Mouse (Mus musculus) skeletal muscle tissue, adult 2 months (tissue): ENCODE results near the gene Prrg2.
"Not testable (repeated sequence)": the region's sequence is repeated elsewhere in the genome, so short reads cannot be mapped to it uniquely, and the experiment has no call there.

Experiments
- DNase-seq: peaks from one replicate; pipeline ENCODE4 v3.0.0-alpha.2; 2012; ENCODE audit warnings: low read depth, low spot score

The Prrg2 gene

DNA sequence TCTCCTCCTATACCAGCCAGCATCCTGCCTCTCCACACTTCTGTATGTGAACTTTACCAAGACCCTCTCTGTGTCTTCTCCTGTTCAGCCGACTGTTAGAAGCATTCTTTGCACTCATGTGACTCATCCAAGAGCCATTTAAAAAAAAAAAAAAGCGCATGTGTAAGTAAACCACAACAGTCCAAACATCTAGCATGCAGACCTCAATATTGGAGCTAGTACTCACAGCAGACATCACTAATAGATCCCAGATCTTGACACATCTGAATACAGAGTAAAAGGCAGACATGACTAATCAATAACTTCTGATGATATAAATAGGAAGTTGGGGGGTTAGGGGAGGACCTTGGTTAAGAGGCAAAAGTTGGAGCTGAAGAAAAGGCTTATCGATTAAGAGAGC lies 26.8 kb downstream of the Prrg2 start:
- DNase-seq = no peak

- no peak for DNase-seq
Measured at GRCm38 (mm10) chr7:45033722-45034359, 28.6 kb downstream of the Prrg2 start.

DNA sequence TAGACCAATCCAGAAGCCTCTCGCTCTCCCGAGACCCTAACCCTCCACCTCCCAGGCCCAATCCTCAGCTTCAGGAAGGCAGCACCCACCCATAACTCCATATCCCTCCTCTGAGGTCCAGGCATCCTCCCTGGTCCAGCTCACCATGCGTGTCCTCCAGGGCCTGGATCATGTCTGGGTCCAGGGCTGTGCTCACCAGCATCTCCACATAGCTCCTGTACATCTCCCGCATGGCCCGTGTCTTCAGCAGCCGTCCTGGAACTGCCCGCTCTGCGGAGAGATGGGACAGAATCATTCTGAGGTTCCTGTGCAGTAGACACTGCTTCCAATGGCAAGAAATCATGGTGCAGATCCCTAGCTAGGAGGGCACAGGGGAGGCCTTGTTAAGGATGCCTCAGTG lies 31.6 kb downstream of the Prrg2 start:
- no peak for DNase-seq

GRCm38 (mm10) chr7:45029995-45030394 lies 32.5 kb downstream of the Prrg2 start:
- DNase-seq = no peak

- DNase-seq = no peak
Measured at GRCm38 (mm10) chr7:45028351-45028750, 34.1 kb downstream of the Prrg2 start.

GRCm38 (mm10) chr7:45027761-45028160 lies 34.7 kb downstream of the Prrg2 start:
- DNase-seq = no peak

DNA sequence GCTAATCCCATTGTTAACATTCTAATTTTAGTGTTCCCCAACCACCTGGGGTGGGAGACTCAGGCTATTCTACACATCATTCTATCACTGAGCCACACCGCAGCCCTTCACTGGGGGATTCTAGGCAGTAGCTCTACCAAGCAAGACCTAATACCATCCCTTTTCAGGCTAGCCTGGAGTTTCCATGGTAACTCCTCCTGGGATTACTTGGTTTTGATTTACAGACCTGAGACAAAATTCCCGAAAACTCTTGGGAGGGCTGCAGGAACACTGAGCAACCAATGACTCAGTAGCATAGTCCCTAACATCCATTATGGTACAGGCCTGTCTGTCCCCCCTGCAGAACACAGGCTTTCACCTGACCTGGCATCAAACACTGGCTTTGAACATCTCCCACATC lies 36.2 kb downstream of the Prrg2 start:
- DNase-seq = no peak

DNA sequence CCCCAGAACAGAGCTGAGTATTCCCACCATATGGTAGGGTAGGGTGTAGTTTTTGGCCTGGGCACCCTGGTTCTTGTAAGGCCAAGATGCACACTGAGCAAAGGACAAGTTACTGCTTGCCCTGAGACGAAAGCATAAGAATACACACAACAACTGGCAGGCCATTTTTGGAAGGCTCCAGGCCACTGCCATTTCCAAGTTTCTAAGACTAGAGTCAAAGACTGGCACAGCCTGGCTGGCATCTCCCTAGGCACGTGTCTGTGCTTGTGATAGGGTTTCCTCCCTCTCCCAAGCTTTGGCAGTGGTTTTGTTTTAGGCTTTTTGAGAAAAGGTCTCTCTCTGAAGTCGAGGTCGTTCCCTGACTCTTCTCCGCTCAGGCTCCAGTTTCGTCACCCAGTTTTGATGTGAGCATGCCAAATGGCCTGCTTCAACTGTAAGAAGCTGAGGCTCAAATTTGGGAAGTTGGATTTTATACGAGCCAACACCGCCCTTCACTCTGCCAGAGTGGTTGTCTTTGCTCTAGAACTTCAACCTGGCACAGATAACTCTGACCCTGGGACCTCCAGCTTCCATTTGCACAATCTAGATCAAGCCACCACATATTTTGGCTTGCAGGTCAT lies 36.8 kb downstream of the Prrg2 start:
- DNase-seq = no peak

GRCm38 (mm10) chr7:45024281-45025248 lies 37.9 kb downstream of the Prrg2 start:
- DNase-seq = no peak

DNA sequence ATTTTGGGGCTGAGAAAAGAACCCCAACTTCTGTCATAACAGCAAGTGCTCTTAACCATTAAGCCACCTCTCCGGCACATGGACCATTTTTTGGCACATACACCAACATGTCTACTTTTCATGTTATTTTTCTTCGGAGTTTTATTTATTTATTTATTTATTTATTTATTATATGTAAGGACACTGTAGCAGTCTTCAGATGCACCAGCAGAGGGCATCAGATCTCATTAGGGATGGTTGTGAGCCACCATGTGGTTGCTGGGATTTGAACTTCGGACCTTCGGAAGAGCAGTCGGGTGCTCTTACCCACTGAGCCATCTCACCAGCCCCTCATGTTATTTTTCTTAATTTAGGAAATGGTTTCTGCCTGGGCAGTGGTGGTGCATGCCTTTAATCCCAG lies 38.8 kb downstream of the Prrg2 start:
- DNase-seq = not testable (repeated sequence)

DNA sequence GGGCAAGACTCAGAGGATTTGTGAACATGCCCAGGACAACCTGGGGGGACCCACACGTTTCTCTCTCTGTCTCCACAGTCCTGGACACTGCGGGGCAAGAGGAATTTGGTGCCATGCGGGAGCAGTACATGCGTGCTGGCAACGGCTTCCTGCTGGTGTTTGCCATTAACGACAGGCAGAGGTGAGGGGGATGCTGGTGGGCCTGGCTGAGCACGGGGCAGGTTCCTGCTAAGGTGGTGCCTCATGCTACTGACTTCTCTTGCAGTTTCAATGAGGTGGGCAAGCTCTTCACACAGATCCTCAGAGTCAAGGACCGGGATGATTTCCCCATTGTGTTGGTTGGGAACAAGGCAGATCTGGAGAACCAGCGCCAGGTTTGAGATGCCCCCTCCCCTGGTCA lies 42.3 kb downstream of the Prrg2 start:
- no peak for DNase-seq

DNA sequence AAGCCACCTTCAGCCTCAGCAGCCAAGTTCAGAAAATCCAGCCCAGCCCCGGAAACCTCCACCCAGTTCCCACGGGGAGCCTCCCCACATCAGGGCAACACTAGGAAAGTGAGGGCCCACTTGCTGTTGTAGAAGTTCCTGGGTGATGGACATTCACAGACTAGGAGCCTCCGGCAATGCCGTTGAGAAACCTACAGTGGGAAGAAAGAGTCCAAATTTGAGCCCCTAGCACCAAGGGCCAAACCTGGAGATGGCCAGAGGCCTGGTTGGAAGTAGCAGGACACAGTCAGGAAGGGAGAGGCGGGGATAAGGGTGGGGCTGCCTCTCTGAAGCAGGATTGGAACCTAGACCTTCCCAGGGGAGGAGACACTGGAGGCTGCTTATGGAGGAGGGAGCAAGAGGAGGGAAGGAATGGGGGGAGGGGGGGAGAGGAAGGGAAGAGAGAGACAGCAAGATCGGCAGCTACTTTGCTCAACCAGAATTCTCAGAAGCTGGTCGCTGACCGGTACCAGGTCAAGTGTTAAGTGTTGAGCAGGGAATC lies 43.4 kb downstream of the Prrg2 start:
- peak; percentile 85 for DNase-seq

- DNase-seq = peak; percentile 99
Measured at GRCm38 (mm10) chr7:45017242-45018061, 45.0 kb downstream of the Prrg2 start, which contains the start of gene Rras. Gene Rras, plus strand, starts transcription at chr7:45017961.

GRCm38 (mm10) chr7:45016761-45017160 lies 45.7 kb downstream of the Prrg2 start:
- no peak for DNase-seq

- peak; percentile 99 for DNase-seq
Measured at GRCm38 (mm10) chr7:45015957-45016612, 46.4 kb downstream of the Prrg2 start, which contains the start of gene Scaf1. Gene Scaf1, minus strand, starts transcription at chr7:45016363.

GRCm38 (mm10) chr7:45015344-45015956 lies 47.0 kb downstream of the Prrg2 start:
- DNase-seq = no peak

- DNase-seq = no peak
Measured at GRCm38 (mm10) chr7:45014096-45014451, 48.4 kb downstream of the Prrg2 start.

DNA sequence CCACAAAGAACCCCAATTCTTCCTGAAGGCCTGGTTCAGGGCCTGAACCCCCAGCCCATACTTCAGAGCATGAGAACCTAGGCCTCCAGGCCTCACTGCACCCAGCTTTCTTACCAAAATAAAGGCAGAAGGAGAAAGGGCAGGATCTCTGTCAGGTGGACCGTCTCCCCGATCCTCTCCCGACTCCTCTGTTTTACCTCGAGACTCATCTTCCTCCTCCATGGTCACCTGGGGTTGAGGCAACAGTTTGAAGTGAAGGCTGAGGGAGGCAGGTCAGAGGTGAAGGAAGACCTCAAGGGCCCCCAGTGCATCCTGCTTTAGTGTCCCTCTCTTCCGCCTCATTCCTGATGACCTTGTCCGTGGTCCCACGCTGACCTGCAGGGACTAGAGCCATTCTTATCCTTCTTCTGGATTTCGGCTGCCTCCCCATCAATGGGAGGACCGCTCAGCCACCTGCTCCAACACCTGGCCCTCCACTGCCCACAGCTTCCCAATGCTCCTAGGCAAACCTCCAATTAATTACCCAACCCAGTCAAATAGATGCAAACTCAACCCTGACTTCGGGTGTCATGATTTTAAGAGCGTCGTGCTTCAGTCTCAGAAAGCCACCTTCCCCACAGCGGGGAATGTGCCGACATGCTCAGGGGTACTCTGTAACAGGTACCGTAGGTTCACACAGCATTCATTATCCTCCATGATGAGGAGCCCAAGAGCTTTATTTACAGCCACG lies 48.9 kb downstream of the Prrg2 start:
- DNase-seq = no peak

DNA sequence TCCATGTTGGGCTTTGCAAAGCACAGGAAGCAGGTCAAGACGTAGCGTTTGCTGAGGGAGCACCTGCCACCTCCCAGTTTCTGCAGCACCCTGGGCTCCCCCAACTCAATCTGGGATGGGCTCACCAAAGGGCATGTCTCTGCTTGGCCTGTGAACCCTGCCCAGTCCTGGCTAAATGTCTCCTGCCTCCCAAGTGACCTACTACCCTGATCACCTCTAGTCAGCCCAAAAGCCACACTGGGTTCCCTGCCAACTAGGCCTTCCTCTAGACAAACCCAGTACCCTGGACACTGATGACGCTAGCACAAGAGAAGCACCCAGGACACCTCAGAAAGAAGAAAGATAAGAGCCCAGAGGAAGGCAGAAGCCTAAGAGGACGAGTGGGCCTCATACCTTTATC lies 49.7 kb downstream of the Prrg2 start:
- DNase-seq = no peak

DNA sequence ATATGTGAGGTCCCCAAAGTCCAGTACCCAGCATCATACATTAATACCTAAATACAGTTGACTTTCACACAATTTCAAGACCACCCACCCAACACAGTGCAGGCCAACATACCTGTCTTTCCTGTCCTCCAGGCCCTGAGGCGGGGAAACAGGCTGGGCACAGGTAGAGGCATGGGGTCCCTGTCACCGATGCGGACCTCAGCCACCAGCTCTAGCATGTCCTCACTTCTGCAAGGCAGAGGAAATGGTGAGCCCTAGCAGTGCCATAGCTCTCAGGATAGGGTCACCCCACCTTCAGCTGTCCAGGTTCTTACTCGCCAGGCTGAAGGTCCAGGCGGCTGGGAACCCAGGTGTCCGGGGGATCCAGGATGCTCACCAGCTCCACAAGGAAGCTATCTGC lies 50.5 kb downstream of the Prrg2 start:
- no peak for DNase-seq
